In the genomic region with DNA sequence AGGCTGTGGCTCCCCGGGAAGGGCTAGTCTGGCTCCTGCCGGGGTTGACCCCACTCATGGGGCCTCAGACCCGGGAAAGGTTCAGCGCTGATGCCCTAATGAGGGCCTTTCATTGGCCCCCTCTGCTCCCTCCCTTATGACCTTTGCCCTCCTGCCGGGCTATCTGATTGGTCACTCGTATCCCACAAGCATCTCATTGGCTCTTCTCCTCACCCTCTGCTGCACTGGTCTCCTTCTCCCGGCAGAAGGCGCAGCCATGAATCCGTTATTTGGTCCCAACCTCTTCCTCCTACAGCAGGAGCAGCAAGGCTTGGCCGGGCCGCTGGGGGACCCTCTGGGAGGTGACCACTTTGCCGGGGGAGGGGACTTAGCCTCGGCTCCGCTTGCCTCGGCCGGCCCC, we compare ENCODE assay signal across 8 mouse cellular contexts. TPM values are rescaled to one million over a fixed set of nuclear protein-coding genes. Genes with fewer than 3 reads are reported as not detected.
DNase-seq lines count a peak whose midpoint lies in the region; ATAC-seq and TF ChIP-seq lines count a peak whose summit lies in the region.

A gene (plus strand): TSS at position 241 of the 400 bp plus-strand sequence.

- peak within 1 kb of the TSS; percentile 75 for H3ac ChIP-seq in C2C12 (ENCODE audit: control insufficient read depth, insufficient read length, low read depth)

- no peaks in the 10 kb centered on the region for H3K27me3 ChIP-seq in C2C12 (ENCODE audit: control insufficient read depth, insufficient read depth, insufficient read length)
- H3K27me3 ChIP-seq in embryonic facial prominence, embryonic 15.5 days: no peaks in the 10 kb centered on the region
- no peaks in the 10 kb centered on the region for H3K27me3 ChIP-seq in limb, embryonic 14.5 days (ENCODE audit: control insufficient read depth, insufficient read depth, low read length)
- H3K27me3 ChIP-seq in midbrain, embryonic 16.5 days (ENCODE audit: control insufficient read depth, insufficient read depth, low read depth, low read length): no peaks in the 10 kb centered on the region

- no peak for TF ChIP-seq CTCF in C2C12 (IDR thresholded peaks at IDR 0.05; ENCODE audit: control insufficient read depth, insufficient read depth, insufficient read length)
- TF ChIP-seq CTCF in bone marrow macrophage, adult 2 months (IDR thresholded peaks at IDR 0.05; ENCODE audit: low read depth, low read length): no peak

- peak; percentile 92 for DNase-seq in heart, adult 8-10 months (ENCODE audit: low spot score)
- DNase-seq in kidney, adult 9 months: peak; percentile 96
- peak; percentile 90 for DNase-seq in limb, embryonic 14.5 days (ENCODE audit: low spot score)
- peak; percentile 75 to 88 for DNase-seq in spleen, postnatal 10 days (ENCODE audit: low spot score in 2 of 2)

- 2% methylated on average over 16 of the region's 16 CpGs for WGBS in embryonic facial prominence, embryonic 15.5 days
- under 1% methylated on average over 16 of the region's 16 CpGs for WGBS in limb, embryonic 14.5 days
- WGBS in midbrain, embryonic 16.5 days: 0% methylated on average over 15 of the region's 16 CpGs

- H3K27ac ChIP-seq in bone marrow macrophage, adult 2 months (ENCODE audit: insufficient read depth, low read depth, low read length): peak within 1 kb of the TSS; percentile 40
- H3K27ac ChIP-seq in embryonic facial prominence, embryonic 15.5 days (replicated peaks): peak within 1 kb of the TSS; percentile 87
- peak within 1 kb of the TSS; percentile 89 for H3K27ac ChIP-seq in limb, embryonic 14.5 days (replicated peaks; ENCODE audit: low read depth, low read length)
- H3K27ac ChIP-seq in midbrain, embryonic 16.5 days (ENCODE audit: low read length): peak within 1 kb of the TSS; percentile 90

- H3K79me3 ChIP-seq in C2C12 (ENCODE audit: low read depth): peaks cover 10% of the 10 kb centered on the region

- peak within 1 kb of the TSS; percentile 55 for H3K4me3 ChIP-seq in C2C12 (ENCODE audit: insufficient read depth, poor library complexity, severe bottlenecking)
- H3K4me3 ChIP-seq in bone marrow macrophage, adult 2 months (ENCODE audit: insufficient read depth, low read length): peak within 1 kb of the TSS; percentile 87
- peak within 1 kb of the TSS; percentile 65 for H3K4me3 ChIP-seq in embryonic facial prominence, embryonic 15.5 days (replicated peaks)
- H3K4me3 ChIP-seq in limb, embryonic 14.5 days (replicated peaks; ENCODE audit: low read length): peak within 1 kb of the TSS; percentile 71
- peak within 1 kb of the TSS; percentile 62 for H3K4me3 ChIP-seq in midbrain, embryonic 16.5 days (ENCODE audit: low read depth, low read length)

- H3K9me3 ChIP-seq in embryonic facial prominence, embryonic 15.5 days (replicated peaks): no peaks in the 10 kb centered on the region
- no peaks in the 10 kb centered on the region for H3K9me3 ChIP-seq in limb, embryonic 14.5 days (ENCODE audit: control insufficient read depth, low read length)
- H3K9me3 ChIP-seq in midbrain, embryonic 16.5 days (replicated peaks; ENCODE audit: control insufficient read depth, low read length, poor library complexity, severe bottlenecking): no peaks in the 10 kb centered on the region

- H3K9ac ChIP-seq in embryonic facial prominence, embryonic 15.5 days: peak within 1 kb of the TSS; percentile 55
- H3K9ac ChIP-seq in limb, embryonic 14.5 days (ENCODE audit: low read depth, low read length, severe bottlenecking): peak within 1 kb of the TSS; percentile 87
- peak within 1 kb of the TSS; percentile 92 for H3K9ac ChIP-seq in midbrain, embryonic 16.5 days (ENCODE audit: low read depth, low read length)

- H3K4me1 ChIP-seq in bone marrow macrophage, adult 2 months (ENCODE audit: control insufficient read depth, insufficient read depth, low read length): peaks cover 34% of the 10 kb centered on the region
- peaks cover 46% of the 10 kb centered on the region for H3K4me1 ChIP-seq in embryonic facial prominence, embryonic 15.5 days
- H3K4me1 ChIP-seq in limb, embryonic 14.5 days (ENCODE audit: control insufficient read depth, insufficient read depth, low read length): peaks cover 20% of the 10 kb centered on the region
- peaks cover 38% of the 10 kb centered on the region for H3K4me1 ChIP-seq in midbrain, embryonic 16.5 days (ENCODE audit: control insufficient read depth, insufficient read depth, low read length)

- peaks cover 37% of the 10 kb centered on the region for H3K36me3 ChIP-seq in C2C12 (ENCODE audit: control insufficient read depth, insufficient read depth)
- peaks cover 43% of the 10 kb centered on the region for H3K36me3 ChIP-seq in embryonic facial prominence, embryonic 15.5 days
- peaks cover 49% of the 10 kb centered on the region for H3K36me3 ChIP-seq in limb, embryonic 14.5 days (ENCODE audit: control insufficient read depth, insufficient read depth, low read length)
- peaks cover 20% of the 10 kb centered on the region for H3K36me3 ChIP-seq in midbrain, embryonic 16.5 days (ENCODE audit: control insufficient read depth, insufficient read depth, low read length)

- peaks cover 35% of the 10 kb centered on the region for H3K79me2 ChIP-seq in C2C12 (ENCODE audit: control insufficient read depth, insufficient read depth)

- peak; percentile 86 for ATAC-seq in embryonic facial prominence, embryonic 15.5 days (ENCODE audit: insufficient number of reproducible peaks, low FRiP score, low TSS enrichment, low read depth)
- peak; percentile 89 for ATAC-seq in limb, embryonic 14.5 days (ENCODE audit: low FRiP score, low read depth)
- ATAC-seq in midbrain, embryonic 16.5 days: peak; percentile 94

- 0 out of 2 replicates have a peak, but pooled peaks have one; percentile 10 for TF ChIP-seq POLR2A in bone marrow macrophage, adult 2 months (IDR thresholded peaks at IDR 0.05; ENCODE audit: borderline replicate concordance, low read depth, low read length)
- TF ChIP-seq POLR2A in limb, embryonic 14.5 days (IDR thresholded peaks at IDR 0.05; ENCODE audit: borderline replicate concordance, extremely low read depth, insufficient read depth, insufficient read length): 0 out of 2 replicates have a peak, but pooled peaks have one; percentile 26

- peak within 1 kb of the TSS; percentile 68 for H3K4me2 ChIP-seq in embryonic facial prominence, embryonic 15.5 days (replicated peaks)
- peak within 1 kb of the TSS; percentile 90 for H3K4me2 ChIP-seq in limb, embryonic 14.5 days (replicated peaks; ENCODE audit: low read depth, low read length, severe bottlenecking)
- peak within 1 kb of the TSS; percentile 98 for H3K4me2 ChIP-seq in midbrain, embryonic 16.5 days (ENCODE audit: low read length)

TF ChIP-seq in C2C12, 6 proteins besides CTCF, POLR2A, EP300 and RAD21:
- TF ChIP-seq CEBPB (IDR thresholded peaks at IDR 0.05; ENCODE audit: low read depth) (no peak), USF1 (IDR thresholded peaks at IDR 0.05; ENCODE audit: low read depth) (no peak), MYOD1 (IDR thresholded peaks at IDR 0.05; ENCODE audit: control insufficient read depth, insufficient read length, low read depth) (no peak), MYOG (IDR thresholded peaks at IDR 0.05; ENCODE audit: control insufficient read depth, extremely low read depth, insufficient read length) (no peak), FOSL1 (IDR thresholded peaks at IDR 0.05; ENCODE audit: insufficient read depth, low read length, poor library complexity, severe bottlenecking) (no peak), MAX (IDR thresholded peaks at IDR 0.05) (no peak)

RNA-seq across cellular contexts. Expression of the gene that starts here (rescaled TPM):
- 18.4 TPM for polyA plus RNA-seq in C2C12 (2012; fragmentation: generic; extraction: Trizol)
- polyA plus RNA-seq in bone marrow macrophage, adult 2 months (2012; ENCODE audit: insufficient read depth, insufficient read length, missing spikeins): 51.8 and 57.0 TPM in 2 replicates
- polyA plus RNA-seq in embryonic facial prominence, embryonic 15.5 days (2015; fragmentation: Nextera tagmentation; extraction: Ambion mirVana): 30.3 and 37.6 TPM in 2 replicates
- total RNA-seq in heart, adult 8-10 months (2022): 10 to 100 TPM in 2 of 4 experiments, 1 to 10 TPM in 2; 5.2 to 11.9 (median 9.4) TPM
- 64.7 and 78.6 TPM in 2 replicates for polyA plus RNA-seq in limb, embryonic 14.5 days (2012; rRNA removed)
- polyA plus RNA-seq in limb, embryonic 14.5 days (2014; fragmentation: Nextera tagmentation; extraction: Ambion mirVana): 25.9 and 34.1 TPM in 2 replicates
- polyA plus RNA-seq in midbrain, embryonic 16.5 days (2015; fragmentation: Nextera tagmentation; extraction: Ambion mirVana): 21.1 and 21.2 TPM in 2 replicates

Comparison
In these comparisons a context has a peak if more than half of its experiments do, and no peak if none do; other contexts are left out.
1. Peak in every context shown above with its lines: DNase-seq, ATAC-seq, H3K4me3 ChIP-seq and H3K27ac ChIP-seq.
2. H3K27ac ChIP-seq: peak in every context shown above with its lines; median percentile 90 in midbrain, embryonic 16.5 days; 89 in limb, embryonic 14.5 days; 87 in embryonic facial prominence, embryonic 15.5 days; 40 in bone marrow macrophage, adult 2 months.